Mouse (Mus musculus) cerebellum, adult 8-10 months (tissue): ENCODE measurements around the gene Pcyt1b.

Experiments used
- DNase-seq: peaks from one replicate; pipeline ENCODE4 v3.0.0; 2022

Gene Pcyt1b

GRCm38 (mm10) chrX:93654218-93655002 lies at the start of gene Pcyt1b:
Pcyt1b (plus strand) TSS chrX:93654863.
- DNase-seq, result no peak

GRCm38 (mm10) chrX:93630256-93630655 lies 24.4 kb upstream of the Pcyt1b start:
- DNase-seq, result no peak

- peak; percentile 82 for DNase-seq
These were observed 22.8 kb upstream of the Pcyt1b start, which contains the start of gene Pola1 for GRCm38 (mm10) chrX:93631657-93632449. Pola1 (minus strand) TSS chrX:93632155.

- no peak for DNase-seq
These were observed 19.7 kb upstream of the Pcyt1b start for GRCm38 (mm10) chrX:93634861-93635375.

GRCm38 (mm10) chrX:93643600-93643999 lies 11.1 kb upstream of the Pcyt1b start:
- no peak for DNase-seq

- DNase-seq, result no peak
These were observed 10.6 kb upstream of the Pcyt1b start for GRCm38 (mm10) chrX:93644022-93644421.

DNA sequence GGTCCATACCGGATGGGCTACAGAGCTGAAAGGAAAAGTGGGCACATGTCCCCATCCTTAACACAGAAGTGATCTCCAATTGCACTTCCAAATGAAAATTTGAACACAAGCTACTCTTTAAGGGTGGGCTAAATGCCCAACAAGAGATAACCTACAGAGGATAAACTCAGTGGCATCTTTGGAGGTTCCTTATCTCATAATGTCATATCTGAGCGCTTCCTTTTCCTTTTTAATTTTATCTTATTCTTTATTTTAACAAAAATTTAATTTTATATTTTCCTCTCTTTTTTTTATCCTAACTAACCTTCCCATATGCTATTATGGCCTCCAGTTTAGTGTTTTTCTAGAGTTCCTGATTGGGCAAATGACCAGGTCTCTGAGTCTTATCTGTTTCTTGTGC lies 3.9 kb upstream of the Pcyt1b start:
- DNase-seq, result no peak

GRCm38 (mm10) chrX:93655153-93655552 lies 490 bp downstream of the Pcyt1b start:
- DNase-seq, result no peak

DNA sequence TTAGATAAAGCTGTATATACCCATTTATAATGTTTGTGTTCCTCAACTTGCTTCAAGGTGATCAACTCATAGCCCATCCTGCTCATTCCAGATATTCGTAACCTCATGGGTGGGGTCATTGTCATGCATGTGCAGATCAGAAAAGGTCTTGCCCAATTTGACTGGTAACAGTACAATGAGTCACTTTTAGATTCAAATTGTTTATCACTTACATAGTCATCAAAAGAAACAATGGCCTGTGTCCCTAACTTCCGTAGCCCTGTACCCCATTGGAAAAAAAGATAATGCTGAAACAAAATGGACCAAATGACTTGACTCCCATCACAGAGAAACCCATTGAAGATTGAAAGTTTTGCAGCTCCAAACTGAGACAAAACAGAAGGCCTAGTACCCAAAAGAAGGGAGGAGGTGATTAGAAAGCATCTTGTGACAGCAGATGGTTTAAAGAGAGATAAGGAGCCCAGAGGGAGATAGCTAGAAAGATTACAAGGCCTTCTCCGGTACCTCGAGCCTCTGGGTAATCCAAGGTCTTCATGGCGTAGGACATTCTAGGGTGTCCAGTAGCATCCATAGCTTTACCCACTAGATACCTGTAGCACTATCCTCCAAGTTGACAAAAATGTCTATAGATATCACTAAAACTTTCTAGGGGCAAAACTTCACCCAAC lies 9.4 kb downstream of the Pcyt1b start:
- no peak for DNase-seq

DNA sequence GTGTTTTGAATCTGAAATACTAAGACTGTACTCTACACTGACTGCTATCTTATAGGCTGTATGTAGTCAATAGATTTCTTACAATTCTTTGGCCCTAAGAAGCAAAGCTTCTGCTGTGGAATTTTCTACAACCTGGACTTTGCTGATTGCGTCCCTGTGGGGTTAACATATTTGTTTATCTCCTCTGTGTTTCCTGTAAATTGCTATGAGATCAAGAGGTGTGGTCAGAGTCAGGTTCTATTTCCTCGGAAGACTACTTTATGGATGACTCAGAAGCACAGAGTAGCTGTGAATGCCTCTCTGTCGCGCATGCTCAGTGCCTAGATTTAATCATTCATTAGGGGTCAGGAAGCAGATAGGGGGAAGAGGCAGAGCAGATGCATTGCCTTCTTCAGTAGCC lies 10.1 kb downstream of the Pcyt1b start:
- DNase-seq, result no peak

GRCm38 (mm10) chrX:93674432-93674831 lies 19.8 kb downstream of the Pcyt1b start:
- peak; percentile 5 for DNase-seq

- peak; percentile 51 for DNase-seq
These were observed 20.5 kb downstream of the Pcyt1b start for GRCm38 (mm10) chrX:93674836-93675795.

DNA sequence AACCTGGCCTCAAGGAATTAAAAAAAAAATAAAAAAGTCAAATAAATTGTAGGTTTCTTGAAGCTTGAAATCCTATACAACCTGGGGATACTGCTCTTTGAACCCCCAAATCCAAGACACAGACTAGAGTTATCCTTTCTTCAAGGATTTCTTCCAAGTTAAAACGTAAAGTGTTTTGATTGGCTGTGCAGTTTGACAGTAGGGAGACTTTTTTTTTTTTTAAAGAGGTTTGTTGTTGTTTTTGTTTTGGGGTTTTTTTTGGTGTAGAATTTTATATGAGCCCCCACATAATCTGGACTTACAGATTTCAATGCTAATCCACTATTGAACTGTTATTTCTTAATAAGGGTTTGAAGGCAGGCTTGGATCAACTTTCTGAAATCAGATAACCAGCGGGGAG lies 21.6 kb downstream of the Pcyt1b start:
- no peak for DNase-seq

GRCm38 (mm10) chrX:93689287-93689686 lies 34.6 kb downstream of the Pcyt1b start:
- no peak for DNase-seq

GRCm38 (mm10) chrX:93690672-93691071 lies 36.0 kb downstream of the Pcyt1b start:
- DNase-seq, result no peak

- no peak for DNase-seq
These were observed 42.9 kb downstream of the Pcyt1b start for GRCm38 (mm10) chrX:93697596-93697995.

DNA sequence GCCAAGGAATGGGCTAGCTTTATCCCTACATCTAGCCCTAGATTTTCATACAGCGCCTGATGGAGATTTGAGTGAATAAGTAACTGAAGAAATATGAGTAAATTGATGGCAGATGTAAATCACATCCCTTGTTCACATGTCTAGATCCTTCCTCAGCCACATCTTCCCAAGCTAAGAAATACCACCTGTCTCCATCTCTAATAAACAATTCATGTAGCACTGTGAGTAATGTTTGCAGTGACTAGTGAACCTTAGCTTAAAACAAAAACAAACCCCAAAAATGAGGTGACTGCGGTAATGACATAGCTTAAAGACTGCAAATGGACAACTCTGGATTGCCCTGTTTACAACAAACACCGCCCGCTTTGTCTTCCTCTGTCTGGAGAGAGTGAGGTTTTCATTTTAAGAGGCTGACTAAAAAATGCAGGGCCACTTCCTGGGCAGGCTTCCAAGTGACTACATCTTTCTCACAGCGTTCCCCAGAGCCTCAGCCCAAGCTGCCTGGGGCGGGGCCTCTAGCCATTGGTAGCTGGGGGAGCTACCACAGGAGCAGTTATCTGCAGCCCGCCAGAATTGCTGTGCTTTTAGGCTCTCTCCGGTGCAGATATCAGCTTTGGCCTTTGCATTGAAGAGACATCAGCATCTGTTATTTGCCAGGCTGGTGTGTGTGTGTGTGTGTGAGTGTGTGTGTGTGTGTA lies 46.0 kb downstream of the Pcyt1b start:
- peak; percentile 47 for DNase-seq

DNA sequence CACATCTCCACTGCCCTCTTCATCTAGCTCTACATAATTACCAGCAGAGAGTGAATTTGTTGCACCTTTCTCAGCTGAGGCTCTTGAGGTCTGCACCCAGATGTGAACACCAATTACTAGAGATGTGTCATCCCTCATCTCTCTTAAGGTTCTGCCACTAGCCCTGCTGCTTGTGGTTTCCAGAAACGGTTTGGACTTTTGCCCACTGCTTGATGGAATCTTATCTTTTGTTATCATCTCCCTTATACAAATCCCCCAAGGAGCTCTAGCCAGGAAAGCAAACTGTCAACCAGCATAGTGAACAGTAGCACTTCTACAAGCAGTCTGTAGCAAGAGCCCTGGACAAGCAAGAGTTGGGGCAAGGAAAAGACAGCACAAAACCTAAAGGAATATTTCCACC lies 57.9 kb downstream of the Pcyt1b start:
- no peak for DNase-seq

DNA sequence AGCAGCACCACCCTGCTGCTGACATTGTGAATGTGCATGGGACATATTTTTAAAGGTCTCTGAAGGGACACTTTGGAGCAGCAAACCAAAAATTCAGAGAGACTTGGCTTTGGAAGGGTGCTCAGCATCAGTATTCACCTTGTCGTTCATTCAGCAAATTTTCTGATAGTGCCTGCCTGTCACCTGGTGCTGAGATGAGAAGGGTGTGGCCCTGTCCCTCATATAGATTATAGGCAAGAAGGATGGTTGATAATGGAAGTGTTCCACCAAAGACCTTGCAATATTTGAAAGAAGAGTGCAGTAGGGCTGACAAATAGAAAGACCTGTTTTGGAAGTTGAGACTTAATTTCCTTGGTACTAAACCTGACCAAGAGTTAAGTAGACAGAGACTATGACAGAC lies 74.9 kb downstream of the Pcyt1b start:
- DNase-seq, result no peak

- no peak for DNase-seq
These were observed 76.2 kb downstream of the Pcyt1b start for GRCm38 (mm10) chrX:93730854-93731253.

DNA sequence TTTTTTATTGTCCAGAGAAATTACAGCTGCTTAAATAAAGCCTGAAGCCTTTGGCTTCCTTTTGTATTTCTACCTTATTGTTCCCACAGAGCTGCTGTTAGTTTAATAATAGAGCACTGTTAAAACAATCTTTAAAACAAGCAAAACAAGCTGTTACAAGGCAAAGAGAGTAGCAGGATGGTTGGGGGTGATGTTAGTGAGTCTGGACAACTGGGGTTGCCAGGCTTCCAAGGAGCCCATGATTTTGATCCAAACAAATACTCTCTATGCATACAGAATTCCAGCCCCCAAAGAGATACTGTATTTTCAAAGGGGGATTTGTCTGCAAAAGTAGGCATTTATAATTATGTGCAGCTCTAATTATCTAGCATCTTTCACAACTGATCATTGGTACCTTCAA lies 77.7 kb downstream of the Pcyt1b start:
- DNase-seq, result no peak
